Mouse (Mus musculus) 3T3-L1 (cell line): ENCODE measurements at regions not wholly inside any gene's neighbourhood (a gene's known extent, or its start where the extent isn't known, plus 50 kb on each side); places are given as distances from the start of the nearest gene placed in this dataset.

Source experiments
- DNase-seq: peaks from one replicate; pipeline ENCODE4 v3.0.0-alpha.2; 2015; ENCODE audit warnings: low read depth, low spot score

GRCm38 (mm10) chr13:70454592-70455390 lies 182.6 kb downstream of the Ice1 start:
- DNase-seq: no peak

GRCm38 (mm10) chr13:70458406-70458805 lies 179.0 kb downstream of the Ice1 start:
- no peak for DNase-seq

GRCm38 (mm10) chr13:70464996-70465395 lies 172.4 kb downstream of the Ice1 start:
- DNase-seq: no peak

GRCm38 (mm10) chr13:70474746-70475145 lies 162.7 kb downstream of the Ice1 start:
- no peak for DNase-seq

- no peak for DNase-seq
Observed at GRCm38 (mm10) chr13:70475366-70475765, 162.1 kb downstream of the Ice1 start.

GRCm38 (mm10) chr13:70499302-70499701 lies 138.1 kb downstream of the Ice1 start:
- no peak for DNase-seq
